Mouse (Mus musculus): ENCODE measurements at regions not wholly inside any gene's neighbourhood (a gene's known extent, or its start where the extent isn't known, plus 50 kb on each side); places are given as distances from the start of the nearest gene placed in this dataset.

- TF ChIP-seq POLR2A (IDR thresholded peaks at IDR 0.05; ENCODE audit: extremely low read depth, insufficient read depth, low read length): no peak
- no peak for TF ChIP-seq CTCF (IDR thresholded peaks at IDR 0.05; ENCODE audit: low read depth, low read length)
These were observed 1018.7 kb downstream of the Efna5 start for GRCm38 (mm10) chr17:61862437-61862836.
